Mouse (Mus musculus): ENCODE measurements at regions not wholly inside any gene's neighbourhood (a gene's known extent, or its start where the extent isn't known, plus 50 kb on each side); places are given as distances from the start of the nearest gene placed in this dataset.

GRCm38 (mm10) chr11:65365751-65366559 is 96.2 kb upstream of the Myocd start:
- no peak for TF ChIP-seq CTCF (IDR thresholded peaks at IDR 0.05; ENCODE audit: borderline replicate concordance, extremely low read depth, insufficient read depth, insufficient read length)
- TF ChIP-seq POLR2A (IDR thresholded peaks at IDR 0.05; ENCODE audit: borderline replicate concordance, extremely low read depth, insufficient read depth, insufficient read length, poor library complexity, severe bottlenecking), result no peak

All from brain, embryonic 14.5 days (tissue).